Mouse (Mus musculus): ENCODE results near the gene Cbx1.

GRCm38 (mm10) chr11:96816494-96816893, 27.6 kb downstream of the Cbx1 start:
- TF ChIP-seq POLR2A (IDR thresholded peaks at IDR 0.05; ENCODE audit: borderline replicate concordance, extremely low read depth, insufficient read depth, insufficient read length, poor library complexity, severe bottlenecking) (no peak), CTCF (IDR thresholded peaks at IDR 0.05; ENCODE audit: borderline replicate concordance, extremely low read depth, insufficient read depth, insufficient read length) (no peak)
